Mouse (Mus musculus) heart, embryonic 11.5 days (tissue): ENCODE data around the gene Cfap58. TPM values are rescaled to one million over a fixed set of nuclear protein-coding genes. Genes with fewer than 3 reads are reported as not detected.

Experiments
- ATAC-seq: fragments of 200-750 bp; cut with Nextera tagmentation; replicated peaks from 2 replicates; pipeline ENCODE4 v1.8.0; 2017; ENCODE audit warnings: moderate library complexity; ENCODE audit not compliant: insufficient number of reproducible peaks, low FRiP score, low TSS enrichment
- H3K27ac ChIP-seq: fragments of 300-500 bp; sonication (generic); 2 replicates; pipeline ENCODE4 v1.5.1; 2014; ENCODE audit warnings: mild to moderate bottlenecking, low read depth, low read length
- H3K27me3 ChIP-seq: fragments of 300-500 bp; sonication (generic); 2 replicates; pipeline ENCODE4 v1.6.1; 2014; ENCODE audit warnings: mild to moderate bottlenecking, low read length, mixed read lengths; ENCODE audit not compliant: control insufficient read depth, insufficient read depth
- H3K36me3 ChIP-seq: fragments of 300-500 bp; sonication (generic); 2 replicates; pipeline ENCODE4 v1.6.1; 2014; ENCODE audit warnings: mild to moderate bottlenecking, low read length, moderate library complexity, mixed read lengths; ENCODE audit not compliant: control insufficient read depth, insufficient read depth
- H3K4me1 ChIP-seq: fragments of 300-500 bp; sonication (generic); 2 replicates; pipeline ENCODE4 v1.6.1; 2014; ENCODE audit warnings: low read length; ENCODE audit not compliant: control insufficient read depth, insufficient read depth
- H3K4me2 ChIP-seq: fragments of 300-500 bp; sonication (generic); 2 replicates; pipeline ENCODE4 v1.6.1; 2014; ENCODE audit warnings: mild to moderate bottlenecking, moderate library complexity
- H3K4me3 ChIP-seq: fragments of 300-500 bp; sonication (generic); 2 replicates; pipeline ENCODE4 v1.5.1; 2014; ENCODE audit warnings: low read depth, low read length
- H3K9ac ChIP-seq: fragments of 300-500 bp; sonication (generic); 2 replicates; pipeline ENCODE4 v1.6.1; 2014; ENCODE audit warnings: mild to moderate bottlenecking, low read depth, low read length, moderate library complexity
- H3K9me3 ChIP-seq: fragments of 300-500 bp; sonication (generic); replicated peaks from 2 replicates; pipeline ENCODE4 v1.6.1; 2016; ENCODE audit warnings: low read length; ENCODE audit not compliant: control insufficient read depth
- WGBS: fragments of 180-500 bp; shearing (Covaris S2); extraction: QIAGEN DNeasy Blood & Tissue Kit; methylation state at CpG from one replicate; pipeline ENCODE4 v1.1.7; 2014; ENCODE audit not compliant: insufficient replicate concordance; 5-methylcytosine and 5-hydroxymethylcytosine counted together
- polyA plus RNA-seq: library from polyadenylated mRNA; unstranded; fragments of >200 nt; fragmentation: Nextera tagmentation; extraction: Ambion mirVana; gene quantifications from 2 replicates; pipeline ENCODE4 v1.2.1, GENCODE M21; 2014

Cfap58 gene
- polyA plus RNA-seq, 1 experiment from 2014 or later = 0.16 TPM

DNA sequence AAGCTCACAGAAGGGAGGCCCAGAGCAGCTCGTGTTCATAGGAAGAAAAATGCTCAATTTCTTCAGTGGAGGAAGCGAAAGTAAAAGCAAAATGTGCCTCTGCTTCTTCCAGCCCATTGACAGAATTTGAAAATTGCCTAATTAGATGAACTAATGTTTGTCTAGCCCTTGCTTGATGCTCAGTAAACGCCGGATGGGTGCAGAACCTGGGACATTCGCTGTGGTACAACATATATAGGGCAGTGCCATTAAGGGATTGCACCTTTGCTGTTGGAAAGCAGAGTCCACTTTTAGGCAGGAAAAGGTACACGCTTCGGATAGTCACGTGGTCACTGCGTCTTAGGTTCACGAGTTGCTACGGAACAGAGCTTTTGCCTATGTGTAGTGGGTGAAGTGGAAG is 985 bp upstream of the Cfap58 start:
- no peak overlapping the region for H3K4me2 ChIP-seq
- peaks cover 8% of the 10 kb centered on the region; the same call in 1 of the 2 replicates for H3K27me3 ChIP-seq
- H3K4me3 ChIP-seq = no peak overlapping the region
- H3K27ac ChIP-seq = no peak overlapping the region
- WGBS = 89% methylated on average over 11 of the region's 11 CpGs
- H3K36me3 ChIP-seq = no peaks in the 10 kb centered on the region
- H3K4me1 ChIP-seq = peaks cover 5% of the 10 kb centered on the region; the same call in 1 of the 2 replicates
- H3K9ac ChIP-seq = no peak overlapping the region
- no peak for ATAC-seq
- H3K9me3 ChIP-seq = no peaks in the 10 kb centered on the region

- H3K27me3 ChIP-seq = peaks cover 8% of the 10 kb centered on the region; the same call in 1 of the 2 replicates
- peak overlapping the region; percentile 40 for H3K4me3 ChIP-seq
- no peak overlapping the region for H3K9ac ChIP-seq
- WGBS = 67% methylated on average over 9 of the region's 9 CpGs
- peaks cover 5% of the 10 kb centered on the region; the same call in 1 of the 2 replicates for H3K4me1 ChIP-seq
- H3K9me3 ChIP-seq = no peaks in the 10 kb centered on the region
- peak overlapping the region; percentile 79 for H3K4me2 ChIP-seq
- no peaks in the 10 kb centered on the region for H3K36me3 ChIP-seq
- no peak for ATAC-seq
- H3K27ac ChIP-seq = no peak overlapping the region
Observed at GRCm38 (mm10) chr19:47936938-47937337, 537 bp upstream of the Cfap58 start.

DNA sequence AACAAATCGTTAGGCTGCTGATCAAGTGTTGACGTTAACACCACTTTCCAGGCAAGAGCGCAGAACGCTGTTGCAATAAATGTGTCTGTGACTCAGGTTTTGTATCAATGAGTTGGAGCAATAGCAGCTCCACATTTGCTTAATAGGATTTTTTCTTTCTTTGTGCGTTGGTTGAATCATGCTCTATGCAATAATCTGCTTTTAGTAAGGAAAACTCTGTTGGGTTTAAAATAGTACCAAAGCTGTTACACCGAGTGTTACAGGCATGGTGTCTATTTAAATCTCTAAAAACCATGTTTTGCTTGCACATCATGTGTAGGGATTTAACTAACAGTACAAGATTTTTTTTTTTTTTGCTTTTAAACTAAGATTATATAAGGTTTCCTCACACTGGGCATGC is 1.9 kb downstream of the Cfap58 start:
- no peak overlapping the region for H3K9ac ChIP-seq
- no peaks in the 10 kb centered on the region for H3K9me3 ChIP-seq
- no peak for ATAC-seq
- peaks cover 8% of the 10 kb centered on the region; the same call in 1 of the 2 replicates for H3K27me3 ChIP-seq
- peaks cover 5% of the 10 kb centered on the region; the same call in 1 of the 2 replicates for H3K4me1 ChIP-seq
- 87% methylated on average over 6 of the region's 6 CpGs for WGBS
- no peak overlapping the region for H3K27ac ChIP-seq
- H3K36me3 ChIP-seq = no peaks in the 10 kb centered on the region
- no peak overlapping the region for H3K4me2 ChIP-seq
- H3K4me3 ChIP-seq = no peak overlapping the region

DNA sequence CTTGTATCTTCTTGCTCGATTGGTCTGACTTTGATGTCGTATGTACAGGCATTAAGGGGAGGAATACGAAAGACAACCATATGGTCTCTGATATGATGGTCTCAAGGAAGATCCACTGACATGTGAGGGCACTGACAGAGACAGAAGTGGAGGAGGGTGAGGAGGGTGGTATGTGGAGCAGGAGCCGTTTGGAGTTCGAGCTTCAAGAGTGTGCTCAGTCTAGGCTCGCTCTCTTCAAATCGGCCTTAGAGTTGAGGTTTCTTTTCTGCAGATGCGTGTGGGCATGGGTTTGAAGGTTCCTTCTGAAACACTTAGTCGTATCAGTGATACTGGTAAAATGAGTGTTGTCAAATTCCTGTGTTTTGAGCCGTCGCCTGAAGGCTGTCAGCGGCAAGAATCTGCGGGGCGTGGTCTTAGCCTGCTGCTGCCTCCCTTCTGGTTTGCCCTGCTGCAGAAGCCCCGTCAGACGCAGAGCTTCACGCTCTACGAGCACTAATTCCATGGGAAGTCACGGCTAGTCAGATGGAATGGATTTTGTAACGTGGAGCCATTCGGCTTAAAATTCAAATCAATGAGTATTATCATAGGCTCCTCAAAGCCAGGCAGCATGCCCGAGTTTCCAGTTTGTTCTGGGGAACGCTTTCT is 9.5 kb downstream of the Cfap58 start:
- no peak for ATAC-seq
- WGBS = 40% methylated on average over 23 of the region's 23 CpGs
- peak overlapping the region; percentile 22; the same call in 1 of the 2 replicates for H3K4me3 ChIP-seq
- H3K9me3 ChIP-seq = no peaks in the 10 kb centered on the region
- no peaks in the 10 kb centered on the region for H3K4me1 ChIP-seq
- H3K4me2 ChIP-seq = peak overlapping the region; percentile 49
- H3K36me3 ChIP-seq = no peaks in the 10 kb centered on the region
- no peak overlapping the region for H3K9ac ChIP-seq
- no peaks in the 10 kb centered on the region for H3K27me3 ChIP-seq
- H3K27ac ChIP-seq = no peak overlapping the region

DNA sequence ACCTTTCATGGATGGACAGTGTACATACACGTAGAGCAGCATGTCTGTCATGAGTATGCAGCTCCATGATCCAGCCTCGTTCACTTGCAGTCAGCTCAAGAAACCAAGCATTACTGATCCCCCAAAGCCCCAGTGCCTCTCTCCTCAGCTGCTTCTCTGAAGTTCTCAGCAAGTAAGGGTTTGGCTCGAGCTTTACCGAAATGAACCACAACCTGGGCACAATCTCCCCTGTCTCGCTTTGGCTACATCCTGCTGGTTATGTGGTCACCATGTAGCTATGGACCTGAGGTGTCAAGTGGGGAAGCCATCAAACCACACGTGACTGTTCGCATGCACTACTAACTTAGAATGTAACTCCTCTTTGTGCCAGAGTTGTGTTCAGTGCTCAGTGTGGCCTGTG is 13.5 kb downstream of the Cfap58 start:
- Histone ChIP-seq H3K4me1 (no peaks in the 10 kb centered on the region), H3K4me3 (no peak overlapping the region), H3K4me2 (no peak overlapping the region), H3K27ac (no peak overlapping the region), H3K9me3 (no peaks in the 10 kb centered on the region), H3K36me3 (no peaks in the 10 kb centered on the region), H3K9ac (no peak overlapping the region), H3K27me3 (no peaks in the 10 kb centered on the region)
- ATAC-seq = no peak
- WGBS = 76% methylated on average over 7 of the region's 7 CpGs

GRCm38 (mm10) chr19:47953169-47953568 is 15.7 kb downstream of the Cfap58 start:
- no peak for ATAC-seq
- no peak overlapping the region for H3K4me2 ChIP-seq
- no peak overlapping the region for H3K4me3 ChIP-seq
- H3K27me3 ChIP-seq = no peaks in the 10 kb centered on the region
- no peak overlapping the region for H3K9ac ChIP-seq
- WGBS = 78% methylated on average over 9 of the region's 9 CpGs
- H3K36me3 ChIP-seq = no peaks in the 10 kb centered on the region
- H3K27ac ChIP-seq = no peak overlapping the region
- no peaks in the 10 kb centered on the region for H3K9me3 ChIP-seq
- no peaks in the 10 kb centered on the region for H3K4me1 ChIP-seq

- ATAC-seq = no peak
- no peaks in the 10 kb centered on the region for H3K36me3 ChIP-seq
- H3K4me1 ChIP-seq = no peaks in the 10 kb centered on the region
- 70% methylated on average over 13 of the region's 13 CpGs for WGBS
- no peaks in the 10 kb centered on the region for H3K27me3 ChIP-seq
- no peaks in the 10 kb centered on the region for H3K9me3 ChIP-seq
- no peak overlapping the region for H3K27ac ChIP-seq
- H3K9ac ChIP-seq = no peak overlapping the region
- no peak overlapping the region for H3K4me2 ChIP-seq
- H3K4me3 ChIP-seq = no peak overlapping the region
Observed at GRCm38 (mm10) chr19:47958181-47958580, 20.7 kb downstream of the Cfap58 start.

DNA sequence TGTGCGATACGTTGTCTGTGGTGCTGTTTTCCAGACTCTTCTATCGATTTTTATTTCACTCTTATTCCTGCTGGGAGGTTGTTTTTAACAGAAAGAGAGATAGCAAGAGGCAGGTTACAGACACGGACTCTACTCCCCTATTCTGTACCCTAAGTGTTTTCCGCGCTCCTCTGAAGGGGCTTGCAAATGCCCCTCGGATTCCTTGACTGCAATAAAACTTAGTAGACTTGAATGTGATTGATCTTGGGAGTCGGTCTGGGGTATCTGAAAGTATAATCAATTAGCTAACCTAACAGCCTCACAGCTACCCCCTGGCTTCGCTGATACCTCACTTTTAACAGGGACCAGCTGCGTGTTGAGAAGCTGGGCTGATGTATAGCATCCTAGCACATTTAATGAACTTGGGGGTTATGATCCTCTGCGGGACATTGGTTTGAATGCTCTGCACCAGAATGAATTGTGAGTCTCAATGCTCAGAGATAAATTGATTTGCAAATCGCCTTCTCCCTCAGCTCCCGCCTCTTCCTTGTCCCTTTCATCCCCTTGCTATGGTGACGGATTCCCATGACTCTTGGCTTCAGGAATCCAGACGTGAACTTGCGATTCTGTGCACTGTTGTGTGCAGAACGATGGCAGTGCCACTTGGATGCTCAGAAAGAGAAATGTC is 31.7 kb downstream of the Cfap58 start:
- 65% methylated on average over 17 of the region's 17 CpGs for WGBS

More for the DNA sequence above, 31.7 kb downstream of the Cfap58 start:
- H3K9ac ChIP-seq = no peak overlapping the region
- no peak overlapping the region for H3K27ac ChIP-seq
- H3K36me3 ChIP-seq = no peaks in the 10 kb centered on the region
- H3K27me3 ChIP-seq = 0 out of 2 replicates have a peak, but pooled peaks cover 2% of the 10 kb centered on the region
- H3K4me3 ChIP-seq = no peak overlapping the region
- H3K4me2 ChIP-seq = no peak overlapping the region
- no peaks in the 10 kb centered on the region for H3K4me1 ChIP-seq
- no peak for ATAC-seq
- H3K9me3 ChIP-seq = no peaks in the 10 kb centered on the region
